Mouse (Mus musculus): Measurements from ENCODE around the gene Tet1.
"Not testable (repeated sequence)": the region's sequence is repeated elsewhere in the genome, so short reads cannot be mapped to it uniquely, and the experiment has no call there.

Gene Tet1

GRCm38 (mm10) chr10:62908896-62909295, at the start of gene Tet1:
Tet1 (minus strand) TSS chr10:62908996.
- DNase-seq (ENCODE audit: inconsistent age in 2 of 2, low spot score in 1 of 2) = not testable (repeated sequence)

DNA sequence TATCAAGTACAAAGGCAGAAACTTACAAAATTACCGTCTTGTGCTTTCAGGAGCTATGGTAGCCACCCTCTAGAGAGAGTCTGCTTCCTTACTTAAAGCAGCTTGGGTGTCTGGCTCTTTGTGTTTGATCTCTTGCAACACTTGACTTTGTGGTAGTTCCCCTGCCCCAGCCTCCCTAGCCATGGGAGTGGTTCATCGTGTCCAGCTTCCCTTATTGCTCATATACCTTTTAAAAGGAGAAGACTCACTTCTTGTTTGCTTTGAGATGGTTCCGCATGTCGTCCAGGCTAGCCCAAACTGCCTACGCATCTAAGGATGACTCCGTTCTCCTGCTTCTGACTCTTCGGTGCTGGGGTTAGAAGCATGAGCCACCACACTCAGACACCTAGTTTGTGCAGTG, 39.8 kb upstream of the Tet1 start:
- no peak for DNase-seq (ENCODE audit: inconsistent age in 2 of 2, low spot score in 1 of 2)

GRCm38 (mm10) chr10:62946738-62947471, 38.1 kb upstream of the Tet1 start, which contains the start of gene Dna2:
Dna2 (plus strand) TSS chr10:62947026.
- peak; percentile 83 to 91 for DNase-seq (ENCODE audit: inconsistent age in 2 of 2, low spot score in 1 of 2)

- no peak for DNase-seq (ENCODE audit: inconsistent age in 2 of 2, low spot score in 1 of 2)
Observed at GRCm38 (mm10) chr10:62944975-62945580, 36.3 kb upstream of the Tet1 start.

GRCm38 (mm10) chr10:62932381-62932780, 23.6 kb upstream of the Tet1 start:
- no peak for DNase-seq (ENCODE audit: inconsistent age in 2 of 2, low spot score in 1 of 2)

DNA sequence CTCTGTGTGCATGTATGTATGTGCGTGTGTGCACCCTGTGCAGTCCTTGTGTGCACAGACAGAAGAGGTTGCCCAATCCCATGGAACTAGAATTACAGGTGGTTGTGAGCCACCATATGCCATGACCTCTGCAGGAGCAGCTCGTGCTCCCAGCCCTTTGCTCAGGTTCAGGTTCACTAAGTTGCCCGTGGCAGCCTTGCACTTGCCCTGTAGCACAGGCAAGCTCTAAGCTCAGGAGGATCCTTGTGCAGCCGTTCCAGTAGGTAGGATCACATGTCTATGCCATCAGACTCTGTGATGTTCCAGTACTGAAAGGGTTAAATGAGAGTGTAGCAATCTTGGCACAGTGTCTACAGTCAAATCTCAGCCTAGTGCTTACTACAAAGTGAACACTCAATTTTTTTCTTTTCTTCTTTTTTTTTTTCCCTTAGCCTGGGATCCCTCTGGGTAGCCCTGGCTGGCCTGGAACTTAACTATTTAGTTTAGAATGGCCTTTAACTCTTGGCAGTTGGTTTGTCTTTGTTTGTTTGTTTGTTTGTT, 15.4 kb upstream of the Tet1 start:
- no peak for DNase-seq (ENCODE audit: inconsistent age in 2 of 2, low spot score in 1 of 2)

- no peak for DNase-seq (ENCODE audit: inconsistent age in 2 of 2, low spot score in 1 of 2)
Observed at GRCm38 (mm10) chr10:62920766-62921156, 12.0 kb upstream of the Tet1 start.

- DNase-seq (ENCODE audit: inconsistent age in 2 of 2, low spot score in 1 of 2) = peak; percentile 93 to 97
Observed at GRCm38 (mm10) chr10:62919925-62920765, 11.3 kb upstream of the Tet1 start, which contains the start of gene Slc25a16. Slc25a16 (plus strand) TSS chr10:62920633.

DNA sequence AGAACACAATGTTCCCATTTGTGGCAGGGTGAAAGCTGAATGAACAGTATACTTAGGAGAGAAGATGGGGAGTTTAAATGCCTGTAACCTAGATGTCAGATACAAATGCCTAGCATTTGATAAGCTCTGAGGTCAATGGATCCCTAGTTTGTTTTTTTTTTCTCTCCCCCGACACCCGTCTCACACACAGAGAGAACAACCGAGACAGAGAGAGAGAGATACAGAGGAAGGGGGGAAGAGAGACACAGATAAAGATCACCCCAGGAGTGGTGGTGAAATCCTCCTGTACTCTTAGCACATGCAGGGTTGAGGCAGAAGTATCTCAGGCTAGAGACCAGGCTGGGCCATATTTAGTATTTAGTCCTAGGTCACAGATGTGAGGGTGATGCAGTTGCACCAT, 10.2 kb upstream of the Tet1 start:
- DNase-seq (ENCODE audit: inconsistent age in 2 of 2, low spot score in 1 of 2) = no peak

DNA sequence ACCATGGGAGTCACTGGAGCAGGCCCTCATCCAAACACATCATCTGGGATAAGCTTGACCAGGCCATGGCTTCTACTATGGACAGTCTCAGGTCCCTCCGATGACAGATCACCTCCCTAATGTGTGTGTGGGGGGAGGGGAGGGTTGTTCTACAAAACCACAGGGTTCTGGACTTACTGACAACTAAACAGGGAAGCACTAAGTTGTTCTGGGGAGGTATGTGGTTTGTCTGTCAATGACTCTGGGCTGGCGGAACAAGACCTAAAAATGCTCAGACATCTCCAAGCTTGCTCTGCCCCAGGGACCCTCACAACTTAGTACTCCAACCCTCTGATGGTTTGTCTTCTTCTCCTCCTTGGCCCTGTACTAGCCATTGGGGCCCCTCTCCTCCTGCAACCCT, 2.3 kb upstream of the Tet1 start:
- no peak for DNase-seq (ENCODE audit: inconsistent age in 2 of 2, low spot score in 1 of 2)

GRCm38 (mm10) chr10:62906336-62906735, 2.5 kb downstream of the Tet1 start:
- no peak for DNase-seq (ENCODE audit: inconsistent age in 2 of 2, low spot score in 1 of 2)

DNA sequence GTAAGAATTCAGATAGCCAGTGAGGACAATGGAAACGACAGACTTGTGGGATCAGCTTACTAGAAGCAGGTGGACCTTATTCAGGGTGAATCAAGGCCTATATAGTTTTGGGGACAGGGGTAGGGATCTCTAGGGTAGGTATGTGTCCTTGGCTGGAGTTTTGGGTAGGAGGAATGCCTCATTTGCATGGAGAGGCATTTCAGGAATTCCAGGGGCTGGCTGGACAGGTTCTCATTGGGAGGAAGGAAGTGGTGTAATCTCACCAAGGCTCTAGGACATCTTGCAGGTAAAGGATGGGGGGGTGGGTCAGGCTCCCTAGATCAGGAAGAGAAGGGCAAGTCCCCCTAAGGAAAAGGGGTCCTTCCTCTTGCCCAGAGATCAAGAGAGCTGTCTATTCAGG, 6.0 kb downstream of the Tet1 start:
- no peak for DNase-seq (ENCODE audit: inconsistent age in 2 of 2, low spot score in 1 of 2)

DNA sequence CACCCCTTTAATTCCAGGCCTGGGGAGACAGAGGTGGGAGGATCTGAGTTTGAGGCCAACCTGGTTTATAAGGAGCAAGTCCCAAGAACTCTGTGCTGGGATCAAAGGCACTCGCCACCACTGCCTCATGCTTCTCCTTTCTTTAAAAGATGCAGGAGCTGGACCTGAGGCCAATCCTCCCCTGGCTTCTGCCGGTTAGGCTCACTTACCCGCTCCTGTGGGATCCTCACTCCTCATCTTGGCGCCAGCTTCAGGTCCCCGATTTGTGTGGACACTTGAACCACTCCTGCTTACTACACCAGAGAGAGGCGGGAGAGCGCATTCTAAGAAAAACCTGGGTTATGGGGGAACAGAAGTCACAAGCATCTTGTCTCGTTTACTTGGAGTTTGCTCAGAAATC, 7.0 kb downstream of the Tet1 start:
- DNase-seq (ENCODE audit: inconsistent age in 2 of 2, low spot score in 1 of 2) = no peak

DNA sequence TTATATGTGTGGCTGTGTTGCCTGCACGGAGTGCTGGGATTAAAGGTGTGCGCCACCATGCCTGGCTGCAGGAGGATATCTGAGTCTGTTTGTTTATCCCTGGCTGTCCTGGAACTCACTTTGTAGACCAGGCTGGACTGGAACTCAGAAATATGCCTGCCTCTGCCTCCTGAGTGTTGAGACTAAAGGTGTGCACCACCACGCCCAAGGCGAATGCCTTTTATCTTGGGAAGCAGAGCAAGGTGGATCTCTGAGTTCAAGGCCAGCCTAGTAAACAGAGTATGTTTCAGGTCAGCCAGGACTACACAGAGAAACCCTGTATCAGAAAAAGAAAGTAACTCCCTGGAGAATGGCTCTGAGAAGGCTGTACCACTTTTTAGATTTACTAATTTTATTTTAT, 8.7 kb downstream of the Tet1 start:
- no peak for DNase-seq (ENCODE audit: inconsistent age in 2 of 2, low spot score in 1 of 2)

DNA sequence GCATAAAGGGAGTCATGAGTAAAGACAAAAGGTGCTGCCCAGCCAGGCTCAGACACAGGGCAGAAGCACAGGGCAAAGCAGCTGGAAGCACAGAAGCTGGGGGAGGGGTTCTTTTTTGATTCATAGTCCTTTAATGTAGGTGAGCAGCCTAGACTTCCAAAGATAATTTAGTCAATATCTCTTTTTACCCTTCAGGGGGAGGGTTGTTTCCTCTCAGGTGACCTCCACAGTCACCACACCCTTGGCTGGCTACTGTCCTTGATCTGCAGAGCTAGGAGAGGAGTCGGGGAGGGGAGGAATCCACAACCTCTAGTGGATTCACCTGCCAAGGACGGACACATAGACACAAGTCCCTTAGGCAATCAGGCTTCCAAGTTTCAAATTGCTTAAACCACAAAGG, 10.7 kb downstream of the Tet1 start:
- DNase-seq (ENCODE audit: inconsistent age in 2 of 2, low spot score in 1 of 2) = no peak

DNA sequence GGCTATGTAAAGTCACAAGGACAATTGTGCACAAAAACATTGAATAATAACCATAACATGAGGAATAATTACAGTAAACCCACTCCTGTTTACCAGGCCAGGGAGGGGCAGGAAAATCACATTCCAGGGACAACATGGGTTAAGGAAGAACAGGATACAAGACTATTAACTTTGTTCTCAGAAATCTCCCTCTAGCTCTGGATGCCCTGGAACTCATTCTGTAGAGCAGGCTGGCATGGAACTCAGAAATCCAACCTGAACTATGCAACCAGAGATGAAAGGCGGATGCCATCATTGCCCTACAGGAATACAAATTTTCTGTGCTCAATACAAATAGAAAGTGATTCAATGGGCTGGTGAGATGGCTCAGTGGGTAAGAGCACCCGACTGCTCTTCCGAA, 11.4 kb downstream of the Tet1 start:
- no peak for DNase-seq (ENCODE audit: inconsistent age in 2 of 2, low spot score in 1 of 2)

- DNase-seq (ENCODE audit: inconsistent age in 2 of 2, low spot score in 1 of 2) = peak in 1 of 2 experiments; percentile 36
Observed at GRCm38 (mm10) chr10:62896774-62897173, 12.0 kb downstream of the Tet1 start.

DNA sequence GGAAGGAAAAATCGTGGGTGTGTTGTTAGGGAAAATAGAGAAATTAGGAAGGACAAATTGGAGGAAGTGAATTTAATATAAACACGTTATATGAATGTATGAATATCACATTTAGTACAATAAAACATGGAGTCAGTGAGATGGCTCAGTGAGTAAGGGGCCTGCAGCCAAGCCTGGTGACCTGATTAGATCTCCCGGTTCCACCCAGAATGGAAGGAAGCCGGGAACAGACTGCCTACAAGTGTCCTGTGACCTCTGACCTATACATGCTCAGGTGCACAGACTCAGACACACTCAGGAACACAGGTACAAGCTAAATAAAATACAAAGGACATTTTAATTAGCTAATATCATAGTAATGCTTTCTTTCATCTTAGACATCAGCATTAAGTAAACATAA, 12.8 kb downstream of the Tet1 start:
- no peak for DNase-seq (ENCODE audit: inconsistent age in 2 of 2, low spot score in 1 of 2)

- DNase-seq (ENCODE audit: inconsistent age in 2 of 2, low spot score in 1 of 2) = no peak
Observed at GRCm38 (mm10) chr10:62895386-62895785, 13.4 kb downstream of the Tet1 start.

DNA sequence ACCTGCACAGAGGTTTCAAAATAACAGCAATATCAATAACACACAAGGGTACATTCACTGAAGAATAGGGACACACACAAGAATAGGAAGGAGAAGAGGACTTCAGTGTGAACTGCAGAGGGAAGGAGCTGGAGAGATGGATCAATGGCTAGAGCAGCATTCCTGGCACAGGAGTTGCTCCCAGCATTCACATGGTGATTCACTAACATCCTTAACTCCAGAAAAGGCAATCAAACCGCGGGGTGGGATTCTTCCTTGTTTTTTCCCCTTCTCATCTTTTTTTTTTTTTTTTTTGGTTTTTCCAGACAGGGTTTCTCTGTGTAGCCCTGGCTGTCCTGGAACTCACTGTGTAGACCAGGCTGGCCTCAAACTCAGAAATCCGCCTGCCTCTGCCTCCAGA, 14.3 kb downstream of the Tet1 start:
- DNase-seq (ENCODE audit: inconsistent age in 2 of 2, low spot score in 1 of 2) = no peak

DNA sequence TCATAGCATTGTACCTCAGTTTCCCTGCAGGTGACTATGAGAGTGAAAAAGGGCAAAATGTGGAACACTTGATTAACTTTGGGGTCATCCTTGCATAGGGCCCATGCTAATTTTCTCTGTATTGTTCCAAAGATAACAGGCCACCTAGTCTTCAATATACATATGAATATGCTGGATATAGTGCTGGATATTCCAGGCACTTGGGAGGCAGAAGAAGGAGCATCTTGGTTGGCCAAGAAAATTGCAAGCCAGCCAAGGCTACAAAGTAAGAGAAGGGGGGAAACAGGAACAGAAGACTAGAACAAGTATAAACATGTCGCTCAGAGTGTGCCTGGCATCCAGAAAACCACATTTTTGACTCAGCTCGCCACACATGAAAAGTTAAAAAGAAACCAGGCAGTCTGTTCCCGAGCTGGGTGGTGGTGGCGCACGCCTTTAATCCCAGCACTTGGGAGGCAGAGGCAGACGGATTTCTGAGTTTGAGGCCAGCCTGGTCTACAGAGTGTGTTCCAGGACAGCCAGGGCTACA, 15.4 kb downstream of the Tet1 start:
- DNase-seq (ENCODE audit: inconsistent age in 2 of 2, low spot score in 1 of 2) = no peak

Data from adrenal gland, adult (tissue).